Mouse (Mus musculus): ENCODE measurements around the gene Rilp.
"Not testable (repeated sequence)": the region's sequence is repeated elsewhere in the genome, so short reads cannot be mapped to it uniquely, and the experiment has no call there.

Gene Rilp

DNA sequence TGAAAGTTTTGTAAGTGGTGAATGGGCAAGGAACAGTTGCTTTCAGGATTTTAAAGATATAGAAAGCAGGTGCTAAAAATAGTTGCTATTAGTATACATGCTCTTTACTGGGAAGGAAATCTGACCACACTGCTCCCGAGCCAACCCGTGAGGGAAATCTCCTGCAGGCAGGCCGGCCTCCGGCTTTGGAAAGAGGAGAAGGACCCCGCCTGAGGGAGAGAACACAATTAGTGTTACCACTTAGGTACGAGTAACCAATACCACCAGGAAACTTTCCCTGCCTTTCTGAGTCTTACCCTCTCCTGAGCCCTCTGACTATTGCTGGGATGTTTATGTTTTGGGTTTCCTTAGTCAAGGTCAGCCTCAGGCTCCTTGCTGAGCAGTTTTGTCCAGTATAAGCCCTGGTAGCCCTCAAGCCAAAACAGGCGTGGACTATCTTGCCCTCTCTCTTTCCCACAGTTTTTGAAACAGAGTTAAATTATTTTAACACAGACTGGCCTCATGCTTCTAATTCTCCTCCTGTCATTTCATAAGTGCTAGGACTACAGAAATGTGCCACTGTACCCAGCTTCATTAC is 43.1 kb downstream of the Rilp start:
- DNase-seq (ENCODE audit: extremely low spot score, low read depth, low spot score), result no peak

DNA sequence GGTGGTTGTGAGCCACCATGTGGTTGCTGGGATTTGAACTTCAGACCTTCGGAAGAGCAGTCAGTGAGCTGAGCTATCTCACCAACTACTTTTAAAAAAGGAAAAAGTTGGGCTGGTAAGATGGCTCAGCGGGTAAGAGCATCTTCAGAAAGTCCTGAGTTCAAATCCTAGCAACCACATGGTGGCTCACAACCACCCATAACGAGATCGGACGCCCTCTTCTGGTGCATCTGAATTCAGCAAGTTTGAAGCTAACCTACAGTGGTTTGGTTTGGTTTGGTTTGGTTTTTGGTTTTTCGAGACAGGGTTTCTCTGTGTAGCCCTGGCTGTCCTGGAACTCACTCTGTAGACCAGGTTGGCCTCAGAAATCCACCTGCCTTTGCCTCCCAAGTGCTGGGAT is 46.1 kb downstream of the Rilp start:
- DNase-seq (ENCODE audit: extremely low spot score, low read depth, low spot score), result not testable (repeated sequence)

- DNase-seq (ENCODE audit: extremely low spot score, low read depth, low spot score), result no peak
Observed at GRCm38 (mm10) chr11:75557142-75557541, 47.2 kb downstream of the Rilp start.

DNA sequence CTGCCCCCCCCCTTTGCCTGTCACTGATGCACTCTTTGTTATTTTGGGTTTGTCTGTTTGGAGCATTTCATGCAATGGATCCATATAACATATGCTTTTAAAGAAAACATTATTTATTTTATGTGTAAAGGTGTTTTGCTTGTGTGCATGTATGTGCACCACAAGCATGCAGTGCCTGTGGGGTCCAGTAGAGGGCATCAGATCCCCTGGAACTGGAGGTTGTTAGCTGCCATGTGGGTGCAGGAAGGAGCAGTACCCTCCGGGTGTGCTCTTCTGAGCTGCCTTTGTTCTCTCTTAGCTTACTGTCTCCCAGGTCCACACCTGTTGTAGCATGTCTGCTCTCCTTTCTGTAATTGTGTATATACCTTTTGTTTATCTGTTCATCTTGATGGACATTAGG is 48.2 kb downstream of the Rilp start:
- no peak for DNase-seq (ENCODE audit: extremely low spot score, low read depth, low spot score)

DNA sequence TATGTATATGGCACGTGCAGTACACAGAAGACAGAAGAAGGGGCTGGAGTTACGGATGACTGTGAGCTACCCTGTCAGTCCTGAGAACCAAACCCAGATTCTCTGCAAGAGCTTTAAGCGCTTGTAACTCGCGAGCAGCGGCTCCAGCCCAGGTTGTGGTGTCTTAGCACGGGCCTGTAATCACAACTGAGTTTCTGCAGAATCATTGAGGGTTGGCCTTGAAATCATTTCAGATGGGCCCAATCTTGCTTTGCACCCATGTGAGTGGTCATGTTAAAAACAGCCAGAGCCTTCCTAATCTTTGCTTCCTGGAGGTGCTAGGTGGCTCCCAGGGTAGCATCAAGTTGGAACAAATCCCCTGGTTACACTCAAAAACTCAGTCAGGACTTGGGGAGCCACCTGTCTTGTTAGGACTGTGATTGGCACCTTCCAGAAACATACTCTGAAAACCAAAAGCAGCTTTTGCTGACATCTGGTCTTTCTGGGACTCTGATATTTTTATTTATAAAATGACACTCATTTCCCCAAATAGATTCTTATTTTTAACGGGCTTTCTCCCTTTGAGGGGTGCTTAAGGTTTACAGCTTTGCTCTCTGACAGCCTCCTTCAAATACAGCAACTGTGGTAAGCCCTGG is 50.1 kb downstream of the Rilp start:
- no peak for DNase-seq (ENCODE audit: extremely low spot score, low read depth, low spot score)

- DNase-seq (ENCODE audit: extremely low spot score, low read depth, low spot score), result no peak
Observed at GRCm38 (mm10) chr11:75560530-75561409, 50.9 kb downstream of the Rilp start.

- DNase-seq (ENCODE audit: extremely low spot score, low read depth, low spot score), result no peak
Observed at GRCm38 (mm10) chr11:75561410-75561791, 51.5 kb downstream of the Rilp start.
